Mouse (Mus musculus) heart, embryonic 13.5 days (tissue): ENCODE measurements at regions not wholly inside any gene's neighbourhood (a gene's known extent, or its start where the extent isn't known, plus 50 kb on each side); places are given as distances from the start of the nearest gene placed in this dataset.

ENCODE experiments used
- ATAC-seq: fragments of 200-750 bp; cut with Nextera tagmentation; 2 replicates; pipeline ENCODE4 v1.8.0; 2017; ENCODE audit warnings: moderate TSS enrichment; ENCODE audit not compliant: insufficient number of reproducible peaks, low FRiP score, low TSS enrichment; ENCODE audit errors: extremely low read depth
- H3K27ac ChIP-seq: fragments of 300-500 bp; sonication (generic); replicated peaks from 2 replicates; pipeline ENCODE4 v1.5.1; 2015; ENCODE audit warnings: moderate library complexity, mild to moderate bottlenecking, inconsistent platforms
- H3K27me3 ChIP-seq: fragments of 300-500 bp; sonication (generic); replicated peaks from 2 replicates; pipeline ENCODE4 v1.6.1; 2015; ENCODE audit warnings: mild to moderate bottlenecking, inconsistent platforms
- H3K36me3 ChIP-seq: fragments of 300-500 bp; sonication (generic); 2 replicates; pipeline ENCODE4 v1.6.1; 2015; ENCODE audit warnings: mild to moderate bottlenecking, inconsistent platforms
- H3K4me1 ChIP-seq: fragments of 300-500 bp; sonication (generic); 2 replicates; pipeline ENCODE4 v1.6.1; 2015; ENCODE audit warnings: inconsistent platforms
- H3K4me2 ChIP-seq: fragments of 300-500 bp; sonication (generic); 2 replicates; pipeline ENCODE4 v1.6.1; 2015; ENCODE audit warnings: inconsistent platforms, mild to moderate bottlenecking, moderate library complexity
- H3K4me3 ChIP-seq: fragments of 300-500 bp; sonication (generic); 2 replicates; pipeline ENCODE4 v1.5.1; 2015; ENCODE audit warnings: moderate library complexity, mild to moderate bottlenecking, inconsistent platforms
- H3K9ac ChIP-seq: fragments of 300-500 bp; sonication (generic); 2 replicates; pipeline ENCODE4 v1.6.1; 2015; ENCODE audit warnings: inconsistent platforms, mild to moderate bottlenecking, moderate library complexity
- H3K9me3 ChIP-seq: fragments of 300-500 bp; sonication (generic); 2 replicates; pipeline ENCODE4 v1.6.1; 2016; ENCODE audit warnings: inconsistent platforms
- WGBS: fragments of 180-500 bp; shearing (Covaris S2); methylation state at CpG from one replicate; pipeline ENCODE4 v1.1.7; 2015; ENCODE audit warnings: mixed read lengths; 5-methylcytosine and 5-hydroxymethylcytosine counted together

- Histone ChIP-seq H3K36me3 (no peaks in the 10 kb centered on the region), H3K4me3 (no peak overlapping the region), H3K4me1 (no peaks in the 10 kb centered on the region), H3K9ac (no peak overlapping the region), H3K9me3 (no peaks in the 10 kb centered on the region), H3K4me2 (no peak overlapping the region), H3K27ac (no peak overlapping the region), H3K27me3 (no peaks in the 10 kb centered on the region; the same call in 1 of the 2 replicates)
- no peak for ATAC-seq
- 58% methylated on average over 4 of the region's 4 CpGs for WGBS
These were observed 134.9 kb upstream of the Meis1 start for GRCm38 (mm10) chr11:19153714-19154113.

GRCm38 (mm10) chr11:19154813-19155616, 136.2 kb upstream of the Meis1 start:
- no peaks in the 10 kb centered on the region for H3K4me1 ChIP-seq
- H3K4me3 ChIP-seq: no peak overlapping the region
- no peak overlapping the region for H3K9ac ChIP-seq
- no peak for ATAC-seq
- H3K4me2 ChIP-seq: no peak overlapping the region
- 67% methylated on average over 4 of the region's 4 CpGs for whole genome bisulfite sequencing
- H3K27ac ChIP-seq: no peak overlapping the region
- H3K36me3 ChIP-seq: no peaks in the 10 kb centered on the region
- H3K9me3 ChIP-seq: no peaks in the 10 kb centered on the region
- no peaks in the 10 kb centered on the region for H3K27me3 ChIP-seq

GRCm38 (mm10) chr11:19155617-19155983, 136.8 kb upstream of the Meis1 start:
- no peak overlapping the region for H3K4me2 ChIP-seq
- 65% methylated on average over 2 of the region's 2 CpGs for WGBS
- H3K4me3 ChIP-seq: no peak overlapping the region
- H3K36me3 ChIP-seq: no peaks in the 10 kb centered on the region
- H3K4me1 ChIP-seq: no peaks in the 10 kb centered on the region
- H3K9me3 ChIP-seq: no peaks in the 10 kb centered on the region
- ATAC-seq: no peak
- no peak overlapping the region for H3K27ac ChIP-seq
- H3K27me3 ChIP-seq: no peaks in the 10 kb centered on the region
- H3K9ac ChIP-seq: no peak overlapping the region

- H3K9me3 ChIP-seq: no peaks in the 10 kb centered on the region
- ATAC-seq: no peak
- H3K4me2 ChIP-seq: no peak overlapping the region
- no peaks in the 10 kb centered on the region for H3K4me1 ChIP-seq
- H3K36me3 ChIP-seq: no peaks in the 10 kb centered on the region
- H3K27ac ChIP-seq: no peak overlapping the region
- 68% methylated on average over 3 of the region's 3 CpGs for WGBS
- H3K27me3 ChIP-seq: no peaks in the 10 kb centered on the region
- no peak overlapping the region for H3K4me3 ChIP-seq
- no peak overlapping the region for H3K9ac ChIP-seq
These were observed 141.4 kb upstream of the Meis1 start for GRCm38 (mm10) chr11:19160227-19160626.

GRCm38 (mm10) chr11:19160669-19161068, 141.9 kb upstream of the Meis1 start:
- no peaks in the 10 kb centered on the region for H3K4me1 ChIP-seq
- H3K9me3 ChIP-seq: no peaks in the 10 kb centered on the region
- H3K4me3 ChIP-seq: no peak overlapping the region
- 47% methylated on average over 5 of the region's 5 CpGs for WGBS
- no peaks in the 10 kb centered on the region for H3K36me3 ChIP-seq
- H3K27me3 ChIP-seq: no peaks in the 10 kb centered on the region
- H3K27ac ChIP-seq: no peak overlapping the region
- no peak overlapping the region for H3K4me2 ChIP-seq
- ATAC-seq: no peak
- H3K9ac ChIP-seq: no peak overlapping the region

- Histone ChIP-seq H3K27ac (no peak overlapping the region), H3K36me3 (no peaks in the 10 kb centered on the region), H3K27me3 (no peaks in the 10 kb centered on the region), H3K4me2 (no peak overlapping the region), H3K4me1 (no peaks in the 10 kb centered on the region), H3K9me3 (no peaks in the 10 kb centered on the region), H3K9ac (no peak overlapping the region), H3K4me3 (no peak overlapping the region)
- no peak for ATAC-seq
- 51% methylated on average over 2 of the region's 2 CpGs for WGBS
These were observed 152.2 kb upstream of the Meis1 start for GRCm38 (mm10) chr11:19170938-19171337.

- ATAC-seq: no peak
- no peaks in the 10 kb centered on the region for H3K27me3 ChIP-seq
- no peaks in the 10 kb centered on the region for H3K4me1 ChIP-seq
- 77% methylated on average over 13 of the region's 13 CpGs for WGBS
- no peak overlapping the region for H3K4me3 ChIP-seq
- H3K4me2 ChIP-seq: no peak overlapping the region
- H3K27ac ChIP-seq: no peak overlapping the region
- no peaks in the 10 kb centered on the region for H3K36me3 ChIP-seq
- no peak overlapping the region for H3K9ac ChIP-seq
- no peaks in the 10 kb centered on the region for H3K9me3 ChIP-seq
These were observed 155.7 kb upstream of the Meis1 start for GRCm38 (mm10) chr11:19174305-19175017.

- WGBS: 81% methylated on average over 1 of the region's 1 CpGs
- H3K27me3 ChIP-seq: no peaks in the 10 kb centered on the region
These were observed 160.5 kb upstream of the Meis1 start for GRCm38 (mm10) chr11:19179290-19179689.

GRCm38 (mm10) chr11:19189778-19190177, 171.0 kb upstream of the Meis1 start:
- WGBS: 12% methylated on average over 2 of the region's 2 CpGs
- Histone ChIP-seq H3K36me3 (no peaks in the 10 kb centered on the region), H3K9me3 (no peaks in the 10 kb centered on the region), H3K4me2 (no peak overlapping the region; the same call in 1 of the 2 replicates), H3K9ac (no peak overlapping the region), H3K27me3 (no peaks in the 10 kb centered on the region; the same call in 1 of the 2 replicates), H3K27ac (peak overlapping the region; percentile 70), H3K4me3 (no peak overlapping the region), H3K4me1 (peaks cover 42% of the 10 kb centered on the region)
- ATAC-seq: no peak

More at GRCm38 (mm10) chr11:19179290-19179689, 160.5 kb upstream of the Meis1 start:
- no peak overlapping the region for H3K4me2 ChIP-seq
- H3K27ac ChIP-seq: no peak overlapping the region
- peaks cover 3% of the 10 kb centered on the region; the same call in 1 of the 2 replicates for H3K9me3 ChIP-seq
- no peaks in the 10 kb centered on the region for H3K4me1 ChIP-seq
- H3K9ac ChIP-seq: no peak overlapping the region
- H3K4me3 ChIP-seq: no peak overlapping the region
- ATAC-seq: no peak
- H3K36me3 ChIP-seq: no peaks in the 10 kb centered on the region

GRCm38 (mm10) chr11:19194464-19194863, 175.7 kb upstream of the Meis1 start:
- Histone ChIP-seq H3K9ac (no peak overlapping the region), H3K4me3 (no peak overlapping the region), H3K4me1 (peaks cover 41% of the 10 kb centered on the region), H3K36me3 (no peaks in the 10 kb centered on the region), H3K27me3 (no peaks in the 10 kb centered on the region), H3K4me2 (no peak overlapping the region), H3K27ac (no peak overlapping the region), H3K9me3 (no peaks in the 10 kb centered on the region)
- 21% methylated on average over 1 of the region's 1 CpGs for WGBS
- no peak for ATAC-seq

GRCm38 (mm10) chr11:19197790-19198189, 179.0 kb upstream of the Meis1 start:
- H3K9ac ChIP-seq: no peak overlapping the region
- H3K27me3 ChIP-seq: no peaks in the 10 kb centered on the region
- WGBS: 85% methylated on average over 1 of the region's 1 CpGs
- H3K9me3 ChIP-seq: no peaks in the 10 kb centered on the region
- no peak overlapping the region for H3K4me3 ChIP-seq
- no peak for ATAC-seq
- H3K4me1 ChIP-seq: peaks cover 36% of the 10 kb centered on the region
- H3K4me2 ChIP-seq: no peak overlapping the region
- H3K36me3 ChIP-seq: no peaks in the 10 kb centered on the region
- H3K27ac ChIP-seq: no peak overlapping the region
